Mouse (Mus musculus): Measurements from ENCODE around the gene Layn. TPM values are rescaled to one million over a fixed set of nuclear protein-coding genes. Genes with fewer than 3 reads are reported as not detected.

Layn gene
- polyA plus RNA-seq, 1 experiment from 2014 or later: 10.7 TPM

DNA sequence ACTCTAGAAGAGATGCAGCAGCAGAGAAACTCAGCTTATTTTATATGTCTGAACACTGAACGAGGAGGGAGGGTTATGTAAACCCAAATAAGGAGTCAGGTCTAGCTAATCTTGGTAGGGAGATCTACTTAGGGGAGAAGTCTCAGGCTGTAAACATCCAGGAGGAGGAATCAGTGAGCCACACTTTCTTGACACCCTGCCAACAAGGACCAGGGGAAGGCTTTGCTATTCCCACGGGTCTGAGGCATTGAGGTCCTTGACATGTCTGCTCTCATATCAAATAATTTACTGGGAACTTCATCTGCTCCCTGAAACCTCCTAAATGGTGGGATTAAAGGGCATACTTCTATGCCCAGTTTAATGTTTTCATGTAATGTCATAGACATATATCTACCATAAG, 19.4 kb upstream of the Layn start:
- Histone ChIP-seq H3K9ac (replicated peaks; ENCODE audit: low read depth) (no peak overlapping the region), H3K27me3 (replicated peaks; ENCODE audit: insufficient read depth, low read length) (no peaks in the 10 kb centered on the region), H3K4me3 (ENCODE audit: low read depth, low read length) (no peak overlapping the region), H3K36me3 (ENCODE audit: insufficient read depth, low read length) (no peaks in the 10 kb centered on the region), H3K27ac (ENCODE audit: low read length) (no peak overlapping the region), H3K4me2 (replicated peaks; ENCODE audit: low read depth, low read length) (no peak overlapping the region), H3K9me3 (ENCODE audit: low read length) (no peaks in the 10 kb centered on the region), H3K4me1 (ENCODE audit: insufficient read depth, low read depth, low read length) (no peaks in the 10 kb centered on the region)
- ATAC-seq (no peak), DNase-seq (ENCODE audit: low spot score) (no peak)
- 28% methylated on average over 2 of the region's 2 CpGs for WGBS
- TF ChIP-seq EP300 (IDR thresholded peaks at IDR 0.05) (no peak), CTCF (IDR thresholded peaks at IDR 0.05) (no peak)

DNA sequence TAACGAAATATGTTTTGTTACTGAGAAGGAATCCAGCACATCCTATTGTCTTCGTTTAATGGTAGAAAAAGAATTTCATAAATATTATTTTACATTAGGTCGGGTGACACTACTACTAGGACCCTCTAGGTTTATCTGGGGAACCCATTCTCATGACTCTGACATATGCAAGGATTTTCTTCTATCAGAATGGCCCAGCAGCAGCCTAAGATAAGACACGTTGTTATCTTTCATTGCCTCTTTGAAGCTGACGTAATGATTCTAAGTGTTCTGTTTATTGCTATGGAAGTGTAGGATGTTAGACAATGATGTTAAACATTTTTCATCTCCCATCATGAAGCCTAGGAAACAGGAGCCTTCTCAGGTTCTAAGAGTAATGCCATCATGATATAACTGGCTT, 16.8 kb upstream of the Layn start:
- H3K4me3 ChIP-seq (ENCODE audit: low read depth, low read length): no peak overlapping the region
- no peak overlapping the region for H3K4me2 ChIP-seq (replicated peaks; ENCODE audit: low read depth, low read length)
- DNase-seq (ENCODE audit: low spot score) (no peak), ATAC-seq (no peak)
- 45% methylated on average over 5 of the region's 5 CpGs for WGBS
- no peak for TF ChIP-seq EP300 (IDR thresholded peaks at IDR 0.05)
- no peak for TF ChIP-seq CTCF (IDR thresholded peaks at IDR 0.05)
- H3K27ac ChIP-seq (ENCODE audit: low read length): no peak overlapping the region
- H3K27me3 ChIP-seq (replicated peaks; ENCODE audit: insufficient read depth, low read length): no peaks in the 10 kb centered on the region
- H3K4me1 ChIP-seq (ENCODE audit: insufficient read depth, low read depth, low read length): no peaks in the 10 kb centered on the region
- H3K9ac ChIP-seq (replicated peaks; ENCODE audit: low read depth): no peak overlapping the region
- no peaks in the 10 kb centered on the region for H3K9me3 ChIP-seq (ENCODE audit: low read length)
- no peaks in the 10 kb centered on the region for H3K36me3 ChIP-seq (ENCODE audit: insufficient read depth, low read length)

DNA sequence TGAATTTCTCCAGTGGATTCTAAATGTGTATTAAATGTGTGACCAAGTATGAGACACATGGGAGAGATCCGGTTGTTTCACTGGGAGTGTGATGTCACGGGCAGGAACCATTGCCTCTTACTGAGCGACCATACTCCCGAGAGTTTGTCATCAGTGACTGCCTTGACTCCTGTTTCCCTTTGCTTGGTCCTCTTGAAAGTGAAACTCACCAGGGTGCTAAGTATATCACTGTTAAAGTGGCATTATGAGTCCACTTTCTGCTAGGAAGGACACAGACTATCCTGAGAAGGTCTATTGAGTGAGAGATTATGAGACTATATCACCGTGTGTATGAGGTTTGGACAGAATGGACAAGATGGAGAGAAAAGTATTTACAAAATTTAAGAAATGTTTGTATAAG, 4.7 kb upstream of the Layn start:
- ATAC-seq: no peak
- H3K27me3 ChIP-seq (replicated peaks; ENCODE audit: insufficient read depth, low read length): no peaks in the 10 kb centered on the region
- no peaks in the 10 kb centered on the region for H3K4me1 ChIP-seq (ENCODE audit: insufficient read depth, low read depth, low read length)
- 76% methylated on average over 5 of the region's 5 CpGs for WGBS
- no peak overlapping the region for H3K4me3 ChIP-seq (ENCODE audit: low read depth, low read length)
- no peak overlapping the region for H3K27ac ChIP-seq (ENCODE audit: low read length)
- no peaks in the 10 kb centered on the region for H3K9me3 ChIP-seq (ENCODE audit: low read length)
- no peaks in the 10 kb centered on the region for H3K36me3 ChIP-seq (ENCODE audit: insufficient read depth, low read length)
- no peak overlapping the region for H3K9ac ChIP-seq (replicated peaks; ENCODE audit: low read depth)
- no peak for DNase-seq (ENCODE audit: low spot score)
- H3K4me2 ChIP-seq (replicated peaks; ENCODE audit: low read depth, low read length): no peak overlapping the region
- TF ChIP-seq CTCF (IDR thresholded peaks at IDR 0.05) (no peak), EP300 (IDR thresholded peaks at IDR 0.05) (no peak)

DNA sequence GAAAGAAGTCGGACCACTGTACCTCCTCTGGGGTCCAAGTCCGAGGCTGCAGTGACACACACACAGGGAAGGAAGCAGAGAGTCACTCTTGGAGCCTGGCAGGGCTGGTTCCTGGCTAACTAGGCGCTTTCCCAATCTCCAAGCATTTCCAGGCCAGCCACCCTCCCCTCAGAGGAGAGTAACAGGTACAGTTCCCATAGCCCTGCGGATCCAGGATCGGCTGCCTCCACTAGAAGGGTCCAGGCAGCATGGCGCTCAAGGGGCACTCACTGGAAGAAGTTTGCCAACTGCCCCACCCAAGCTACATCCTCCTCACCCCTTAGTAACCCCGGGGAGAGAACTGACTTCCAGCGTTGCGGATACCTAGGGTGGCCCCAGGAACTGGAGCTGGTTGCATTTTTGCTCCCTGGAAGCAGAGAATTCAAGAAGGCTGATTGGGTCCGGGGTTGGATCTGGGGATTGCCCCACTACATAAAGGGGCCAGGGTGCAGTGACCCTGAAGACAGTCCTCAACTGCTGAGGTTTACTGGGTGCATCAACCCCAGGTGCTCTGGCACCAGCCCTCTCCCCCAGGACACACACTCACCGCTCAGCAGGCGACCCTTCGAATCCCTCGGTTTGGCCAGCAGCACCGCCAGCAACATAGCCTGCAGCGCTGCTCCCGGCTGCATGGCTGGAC, 455 bp downstream of the Layn start:
- Histone ChIP-seq H3K9me3 (ENCODE audit: low read length) (no peaks in the 10 kb centered on the region), H3K27me3 (replicated peaks; ENCODE audit: insufficient read depth, low read length) (no peaks in the 10 kb centered on the region), H3K36me3 (ENCODE audit: insufficient read depth, low read length) (no peaks in the 10 kb centered on the region), H3K9ac (replicated peaks; ENCODE audit: low read depth) (0 out of 2 replicates have a peak overlapping the region, but pooled peaks have one; percentile 23), H3K4me3 (ENCODE audit: low read depth, low read length) (peak overlapping the region; percentile 37), H3K27ac (ENCODE audit: low read length) (peak overlapping the region; percentile 65), H3K4me1 (ENCODE audit: insufficient read depth, low read depth, low read length) (no peaks in the 10 kb centered on the region), H3K4me2 (replicated peaks; ENCODE audit: low read depth, low read length) (peak overlapping the region; percentile 76)
- TF ChIP-seq EP300 (IDR thresholded peaks at IDR 0.05) (no peak), CTCF (IDR thresholded peaks at IDR 0.05) (no peak)
- WGBS: under 1% methylated on average over 15 of the region's 17 CpGs
- peak; percentile 58 for ATAC-seq
- DNase-seq (ENCODE audit: low spot score): peak; percentile 41

DNA sequence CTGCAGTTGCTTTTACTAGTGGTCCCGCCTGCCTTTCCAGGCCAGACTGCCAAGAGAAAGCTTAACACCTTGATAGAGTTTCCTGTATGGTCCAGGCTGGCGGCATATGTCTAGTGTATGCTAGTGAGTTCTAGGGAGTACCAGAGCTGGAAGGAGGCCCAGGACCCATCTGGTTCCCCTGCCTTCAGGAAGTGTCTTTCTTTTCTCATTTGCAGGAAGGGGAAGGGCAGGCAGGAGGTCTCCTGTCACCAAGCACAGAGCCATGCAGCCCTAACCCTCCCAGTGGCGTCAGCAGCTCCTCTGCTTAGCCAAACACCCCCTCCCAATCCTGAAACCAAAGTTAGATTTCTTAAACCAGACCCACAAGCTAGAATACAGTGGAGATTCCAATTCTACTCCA, 1.1 kb downstream of the Layn start:
- TF ChIP-seq CTCF (IDR thresholded peaks at IDR 0.05): no peak
- TF ChIP-seq EP300 (IDR thresholded peaks at IDR 0.05): no peak
- H3K4me1 ChIP-seq (ENCODE audit: insufficient read depth, low read depth, low read length): no peaks in the 10 kb centered on the region
- H3K27me3 ChIP-seq (replicated peaks; ENCODE audit: insufficient read depth, low read length): no peaks in the 10 kb centered on the region
- no peaks in the 10 kb centered on the region for H3K36me3 ChIP-seq (ENCODE audit: insufficient read depth, low read length)
- ATAC-seq: peak; percentile 36
- 14% methylated on average over 3 of the region's 3 CpGs for WGBS
- no peak overlapping the region for H3K9ac ChIP-seq (replicated peaks; ENCODE audit: low read depth)
- H3K4me2 ChIP-seq (replicated peaks; ENCODE audit: low read depth, low read length): peak overlapping the region; percentile 76
- H3K4me3 ChIP-seq (ENCODE audit: low read depth, low read length): peak overlapping the region; percentile 37
- DNase-seq (ENCODE audit: low spot score): peak; percentile 46
- H3K27ac ChIP-seq (ENCODE audit: low read length): no peak overlapping the region
- no peaks in the 10 kb centered on the region for H3K9me3 ChIP-seq (ENCODE audit: low read length)

DNA sequence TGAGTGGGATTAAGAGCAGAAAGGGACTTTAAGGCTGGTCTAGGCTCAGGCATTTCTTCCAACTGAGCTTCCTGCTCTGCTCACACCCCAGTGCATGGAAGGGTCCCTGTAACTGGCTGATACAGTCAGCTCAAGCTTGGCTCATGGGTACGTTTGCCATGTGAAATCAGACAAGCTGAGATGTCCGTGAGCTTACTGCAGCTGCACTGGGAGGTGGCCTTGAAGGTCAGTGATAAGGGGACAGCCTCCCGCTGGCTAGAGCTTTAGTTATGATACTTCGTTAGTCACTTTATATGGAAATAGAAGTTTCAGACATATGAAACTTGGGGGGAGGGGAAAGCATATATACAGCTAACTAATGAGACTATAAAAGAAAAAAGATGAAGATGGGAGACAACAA, 6.1 kb downstream of the Layn start:
- no peaks in the 10 kb centered on the region for H3K4me1 ChIP-seq (ENCODE audit: insufficient read depth, low read depth, low read length)
- no peaks in the 10 kb centered on the region for H3K27me3 ChIP-seq (replicated peaks; ENCODE audit: insufficient read depth, low read length)
- H3K4me3 ChIP-seq (ENCODE audit: low read depth, low read length): no peak overlapping the region
- DNase-seq (ENCODE audit: low spot score): no peak
- no peak overlapping the region for H3K9ac ChIP-seq (replicated peaks; ENCODE audit: low read depth)
- ATAC-seq: no peak
- 77% methylated on average over 4 of the region's 4 CpGs for WGBS
- H3K36me3 ChIP-seq (ENCODE audit: insufficient read depth, low read length): no peaks in the 10 kb centered on the region
- no peak overlapping the region for H3K4me2 ChIP-seq (replicated peaks; ENCODE audit: low read depth, low read length)
- H3K27ac ChIP-seq (ENCODE audit: low read length): no peak overlapping the region
- TF ChIP-seq CTCF (IDR thresholded peaks at IDR 0.05): no peak
- no peaks in the 10 kb centered on the region for H3K9me3 ChIP-seq (ENCODE audit: low read length)

DNA sequence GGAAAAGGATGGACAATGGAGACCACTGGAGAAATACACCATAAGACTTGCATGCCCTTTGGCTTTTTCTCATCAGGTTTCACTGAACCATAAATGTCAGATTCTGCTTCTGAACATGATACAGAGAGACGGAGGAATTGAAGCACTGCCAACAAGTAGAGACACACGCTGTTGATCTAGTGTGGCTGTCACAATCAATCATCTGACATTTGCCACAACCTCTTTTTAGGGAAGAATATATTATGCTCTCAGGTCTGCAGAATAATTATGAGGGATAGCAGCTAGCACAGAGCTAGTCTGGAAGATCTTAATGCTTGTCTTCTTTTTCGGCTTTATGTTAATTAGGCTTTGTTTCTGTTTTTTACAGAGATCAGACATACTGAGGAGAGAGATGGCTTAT, 8.7 kb downstream of the Layn start:
- Histone ChIP-seq H3K4me3 (ENCODE audit: low read depth, low read length) (no peak overlapping the region), H3K9ac (replicated peaks; ENCODE audit: low read depth) (no peak overlapping the region), H3K36me3 (ENCODE audit: insufficient read depth, low read length) (no peaks in the 10 kb centered on the region), H3K9me3 (ENCODE audit: low read length) (no peaks in the 10 kb centered on the region), H3K4me2 (replicated peaks; ENCODE audit: low read depth, low read length) (no peak overlapping the region), H3K4me1 (ENCODE audit: insufficient read depth, low read depth, low read length) (no peaks in the 10 kb centered on the region), H3K27me3 (replicated peaks; ENCODE audit: insufficient read depth, low read length) (no peaks in the 10 kb centered on the region), H3K27ac (ENCODE audit: low read length) (no peak overlapping the region)
- DNase-seq (ENCODE audit: low spot score) (no peak), ATAC-seq (no peak)
- TF ChIP-seq EP300 (IDR thresholded peaks at IDR 0.05) (no peak), CTCF (IDR thresholded peaks at IDR 0.05) (no peak)
- 57% methylated on average over 3 of the region's 3 CpGs for WGBS

All from lung, postnatal 0 days (tissue).